Mouse (Mus musculus): ENCODE data around the gene Esp34.

Gene Esp34

DNA sequence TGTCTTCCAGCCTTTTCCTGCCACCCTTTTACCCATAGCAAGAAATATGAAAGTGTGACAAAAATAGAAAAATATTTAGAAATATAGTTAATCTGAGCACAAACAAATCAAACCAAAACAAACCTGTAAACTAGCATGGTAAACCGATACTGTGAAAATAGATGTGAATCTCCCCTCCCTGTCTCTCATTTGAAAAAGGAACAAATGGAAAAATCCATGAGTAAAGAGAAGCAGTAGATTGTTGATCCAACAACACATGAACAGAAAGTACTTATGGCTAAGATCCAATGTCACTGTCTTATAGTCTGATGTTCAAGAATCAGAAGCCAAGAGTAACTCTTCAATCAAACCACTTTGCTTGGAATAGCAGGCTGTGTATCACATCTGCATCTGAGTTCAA lies at the start of gene Esp34:
TSS of gene Esp34 (plus strand) at position 301 of the 400 bp plus-strand sequence.
- no peak for DNase-seq

DNA sequence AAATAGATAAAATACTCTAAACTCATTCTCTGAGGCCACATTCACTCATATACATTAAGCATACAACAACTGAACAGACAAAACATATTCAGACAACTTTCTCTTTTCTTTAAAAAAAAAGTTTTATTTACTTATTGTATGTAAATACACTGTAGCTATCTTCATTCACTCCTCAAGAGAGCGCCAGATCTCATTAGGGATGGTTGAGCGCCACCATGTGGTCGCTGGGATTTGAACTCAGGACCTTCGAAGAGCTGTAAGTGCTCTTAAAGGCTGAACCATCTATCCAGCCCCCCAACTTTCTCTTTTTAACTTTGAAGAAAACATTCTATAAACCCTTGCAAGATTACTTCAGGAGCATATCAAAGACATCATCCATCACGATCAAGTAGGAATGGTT lies 8.5 kb downstream of the Esp34 start:
- DNase-seq: no peak
